Mouse (Mus musculus): ENCODE data around the gene Muc5ac. TPM values are rescaled to one million over a fixed set of nuclear protein-coding genes. Genes with fewer than 3 reads are reported as not detected.
"Not testable (repeated sequence)": the region's sequence is repeated elsewhere in the genome, so short reads cannot be mapped to it uniquely, and the experiment has no call there.

The Muc5ac gene
- total RNA-seq (2022), result under 1 TPM in 2 of 4 experiments, not detected in 2; 0.02 TPM

- DNase-seq (ENCODE audit: low spot score in 2 of 2), result no peak
Observed at GRCm38 (mm10) chr7:141788677-141789452, at the start of gene Muc5ac. TSS of gene Muc5ac (plus strand) at chr7:141788972.

DNA sequence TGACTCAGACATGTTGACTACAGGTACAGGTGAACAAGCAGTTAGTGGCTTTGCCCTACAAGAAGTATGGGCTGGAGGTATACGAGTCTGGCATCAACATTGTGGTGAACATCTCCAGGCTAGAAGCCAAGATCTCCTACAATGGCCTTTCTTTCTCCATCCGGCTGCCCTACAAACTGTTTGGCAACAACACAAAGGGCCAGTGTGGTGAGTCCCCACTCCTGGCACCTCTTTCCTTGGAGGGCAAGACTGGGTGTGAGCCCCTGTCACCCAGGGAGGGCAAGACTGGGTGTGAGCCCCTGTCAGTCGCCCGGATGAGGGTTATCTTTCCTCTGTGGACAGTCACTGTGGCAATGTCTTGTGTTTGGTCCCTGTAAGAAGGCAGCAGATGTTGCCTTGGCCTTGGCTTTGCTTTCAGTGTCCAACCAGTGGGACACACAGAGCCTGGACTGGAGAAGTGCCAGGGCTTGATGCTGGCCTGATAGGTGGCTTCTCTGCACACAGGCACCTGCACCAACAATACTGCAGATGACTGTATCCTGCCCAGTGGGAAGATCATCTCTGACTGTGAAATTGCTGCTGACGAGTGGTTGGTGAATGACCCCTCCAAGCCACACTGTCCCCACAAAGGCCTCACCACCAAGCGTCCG lies 41.2 kb upstream of the Muc5ac start:
- DNase-seq (ENCODE audit: low spot score in 2 of 2), result no peak

GRCm38 (mm10) chr7:141752513-141752912 lies 36.3 kb upstream of the Muc5ac start:
- DNase-seq (ENCODE audit: low spot score in 2 of 2), result no peak

GRCm38 (mm10) chr7:141755831-141756230 lies 32.9 kb upstream of the Muc5ac start:
- DNase-seq (ENCODE audit: low spot score in 2 of 2), result peak; percentile 52 to 59

GRCm38 (mm10) chr7:141758291-141758690 lies 30.5 kb upstream of the Muc5ac start:
- no peak for DNase-seq (ENCODE audit: low spot score in 2 of 2)

DNA sequence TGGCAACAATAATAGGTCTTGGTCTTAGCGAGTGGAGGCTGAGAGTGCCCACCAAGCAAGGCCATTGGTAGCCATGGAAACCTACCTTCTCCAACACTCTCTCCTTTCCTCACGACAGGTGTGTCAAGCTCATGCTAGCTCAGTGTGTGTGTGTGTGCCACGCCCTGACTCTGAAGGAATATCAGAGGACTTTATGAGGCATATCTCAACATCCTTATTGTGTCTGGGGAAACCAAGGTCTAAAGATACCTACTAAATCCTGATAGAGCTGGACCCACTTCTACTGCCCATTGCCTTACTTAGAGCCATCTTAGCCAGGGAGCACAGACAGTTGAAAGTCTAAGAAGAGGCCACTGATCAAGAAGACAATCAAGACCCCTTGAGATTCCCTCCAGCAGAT lies 18.3 kb upstream of the Muc5ac start:
- no peak for DNase-seq (ENCODE audit: low spot score in 2 of 2)

- DNase-seq (ENCODE audit: low spot score in 2 of 2), result no peak
Observed at GRCm38 (mm10) chr7:141770988-141771387, 17.8 kb upstream of the Muc5ac start.

DNA sequence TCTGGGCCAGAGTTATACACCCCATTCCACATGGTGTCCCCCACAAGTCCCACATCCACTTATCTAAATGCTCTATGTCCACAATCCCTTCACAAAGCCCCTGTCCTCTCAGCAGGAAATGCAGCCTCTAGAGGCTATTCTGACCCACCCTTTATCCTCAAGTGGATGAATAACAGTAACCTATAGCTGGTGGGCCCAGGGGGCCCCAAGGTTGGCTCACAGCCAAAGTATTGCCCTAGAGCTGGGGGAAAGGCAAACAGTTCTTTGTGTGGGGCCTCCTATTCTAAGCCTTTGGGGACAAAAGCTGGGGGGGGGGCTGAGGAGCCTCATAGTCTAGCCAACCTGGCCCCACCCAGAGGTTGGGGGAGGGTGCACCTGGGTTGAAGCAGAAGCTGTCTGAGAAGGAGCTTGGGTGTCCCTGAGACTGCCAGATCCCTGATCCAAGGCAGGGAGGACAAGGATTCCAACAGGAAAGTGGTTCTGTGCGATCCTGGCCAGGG lies 16.7 kb upstream of the Muc5ac start:
- DNase-seq (ENCODE audit: low spot score in 2 of 2), result no peak

- DNase-seq (ENCODE audit: low spot score in 2 of 2), result no peak
Observed at GRCm38 (mm10) chr7:141774855-141775254, 13.9 kb upstream of the Muc5ac start.

- DNase-seq (ENCODE audit: low spot score in 2 of 2), result no peak
Observed at GRCm38 (mm10) chr7:141776199-141776598, 12.6 kb upstream of the Muc5ac start.

GRCm38 (mm10) chr7:141794251-141794650 lies 5.5 kb downstream of the Muc5ac start:
- DNase-seq (ENCODE audit: low spot score in 2 of 2), result no peak

- DNase-seq (ENCODE audit: low spot score in 2 of 2), result peak in 1 of 2 experiments; percentile 46
Observed at GRCm38 (mm10) chr7:141803206-141803605, 14.4 kb downstream of the Muc5ac start.

- peak; percentile 24 to 90 for DNase-seq (ENCODE audit: low spot score in 2 of 2)
Observed at GRCm38 (mm10) chr7:141805384-141805783, 16.6 kb downstream of the Muc5ac start.

DNA sequence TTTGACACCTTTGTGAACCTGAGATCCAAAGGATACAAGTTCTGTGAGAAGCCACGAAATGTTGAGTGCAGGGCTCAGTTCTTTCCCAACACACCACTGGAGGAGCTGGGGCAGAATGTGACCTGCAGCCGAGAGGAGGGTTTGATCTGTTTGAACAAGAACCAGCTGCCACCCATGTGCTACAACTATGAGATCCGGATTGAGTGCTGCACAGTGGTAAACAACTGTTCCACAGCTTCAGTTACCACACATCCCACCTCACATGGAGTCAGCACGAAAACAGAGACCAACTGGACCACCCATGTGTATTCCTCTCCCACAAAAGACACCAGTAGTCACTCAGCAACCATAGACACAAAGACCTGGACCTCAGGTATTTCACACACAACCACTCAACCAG lies 19.1 kb downstream of the Muc5ac start:
- DNase-seq (ENCODE audit: low spot score in 2 of 2), result not testable (repeated sequence)

- not testable (repeated sequence) for DNase-seq (ENCODE audit: low spot score in 2 of 2)
Observed at GRCm38 (mm10) chr7:141809933-141810332, 21.2 kb downstream of the Muc5ac start.

DNA sequence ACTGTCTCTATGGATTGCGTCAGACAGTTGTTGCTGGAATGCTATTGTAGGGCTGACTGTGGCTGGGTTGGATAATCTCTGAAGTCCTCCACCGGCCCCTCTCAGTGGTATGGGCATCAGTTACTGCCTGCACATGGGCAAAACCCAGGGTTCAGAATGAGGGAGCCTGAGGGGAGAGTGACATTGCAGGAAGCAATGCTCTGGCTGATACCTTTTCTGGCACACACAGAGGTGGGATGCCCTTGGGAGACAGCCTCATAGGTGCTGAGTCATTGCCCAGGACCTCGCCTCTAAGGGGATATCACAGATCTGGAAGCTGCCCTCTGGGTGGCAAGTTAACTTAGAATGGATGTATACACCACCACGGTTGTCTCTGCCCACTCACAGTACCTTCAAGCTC lies 24.5 kb downstream of the Muc5ac start:
- no peak for DNase-seq (ENCODE audit: low spot score in 2 of 2)

DNA sequence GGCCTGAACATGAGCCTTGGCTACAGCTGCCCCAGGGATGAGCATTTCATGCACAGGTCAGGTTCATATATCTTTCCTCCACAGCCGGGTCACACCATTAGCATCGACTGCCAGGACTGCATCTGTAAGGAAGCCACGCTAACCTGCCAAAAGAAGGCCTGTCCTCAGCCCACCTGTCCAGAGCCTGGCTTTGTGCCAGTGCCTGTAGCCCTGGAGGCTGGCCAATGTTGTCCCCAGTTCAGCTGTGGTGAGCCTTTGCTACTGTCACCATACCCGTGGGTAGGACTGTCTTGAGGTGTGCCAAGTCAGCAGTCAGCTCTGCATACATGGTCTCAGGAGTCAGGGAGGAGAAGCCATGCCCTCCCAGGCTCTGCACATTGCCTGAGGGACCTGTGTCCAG lies 26.6 kb downstream of the Muc5ac start:
- no peak for DNase-seq (ENCODE audit: low spot score in 2 of 2)

- DNase-seq (ENCODE audit: low spot score in 2 of 2), result no peak
Observed at GRCm38 (mm10) chr7:141817355-141818075, 28.7 kb downstream of the Muc5ac start.

GRCm38 (mm10) chr7:141818267-141818666 lies 29.5 kb downstream of the Muc5ac start:
- no peak for DNase-seq (ENCODE audit: low spot score in 2 of 2)

GRCm38 (mm10) chr7:141822582-141823261 lies 34.0 kb downstream of the Muc5ac start:
- DNase-seq (ENCODE audit: low spot score in 2 of 2), result no peak

DNA sequence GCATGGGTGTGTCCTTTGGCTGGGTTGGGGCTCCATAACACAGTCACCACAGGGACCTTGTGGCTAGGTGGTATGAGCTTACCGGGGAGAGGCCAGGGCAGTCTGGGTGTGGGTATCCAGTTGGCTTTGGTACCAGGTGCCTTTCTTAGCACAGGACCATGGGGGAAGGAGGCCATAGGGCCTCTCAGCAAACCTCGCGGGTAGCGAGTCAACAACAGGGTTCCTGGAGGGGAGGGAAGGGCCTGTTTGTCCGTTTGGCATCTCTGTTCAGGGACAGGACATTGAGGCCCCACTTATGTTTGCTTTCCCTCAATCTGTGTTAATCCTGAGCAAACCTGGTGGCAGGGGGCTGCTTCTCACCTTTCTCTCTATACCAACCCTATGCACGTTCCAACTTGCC lies 34.9 kb downstream of the Muc5ac start:
- no peak for DNase-seq (ENCODE audit: low spot score in 2 of 2)
